Mouse (Mus musculus): ENCODE results near the gene Hrh2. TPM values are rescaled to one million over a fixed set of nuclear protein-coding genes. Genes with fewer than 3 reads are reported as not detected.
A peak's percentile ranks its signal among the peaks of the same experiment; 100 is the strongest.

Hrh2 gene
- polyA plus RNA-seq, 2 experiments = 0.10 to 0.11 TPM

GRCm38 (mm10) chr13:54171761-54172160, 20.2 kb upstream of the Hrh2 start:
- no peaks in the 10 kb centered on the region for H3K27me3 ChIP-seq (ENCODE audit: control insufficient read depth, insufficient read depth, low read length)
- no peaks in the 10 kb centered on the region; a peak in 1 of 4 replicates for H3K4me1 ChIP-seq (replicated peaks; ENCODE audit: control insufficient read depth in 2 of 2, insufficient read depth in 2 of 2, low read length in 1 of 2)
- ATAC-seq (ENCODE audit: insufficient read depth) = no peak
- no peak for TF ChIP-seq EP300 (IDR thresholded peaks at IDR 0.05; ENCODE audit: low read depth)
- no peak for TF ChIP-seq CTCF (IDR thresholded peaks at IDR 0.05; ENCODE audit: low read depth)
- no peak overlapping the region for H3K9ac ChIP-seq (replicated peaks)
- no peaks in the 10 kb centered on the region for H3K36me3 ChIP-seq (replicated peaks; ENCODE audit: control insufficient read depth, insufficient read depth, low read depth)
- H3K4me3 ChIP-seq (ENCODE audit: insufficient read depth in 1 of 2, low read depth in 2 of 2, low read length in 2 of 2) = no peak overlapping the region
- H3K4me2 ChIP-seq (ENCODE audit: low read depth) = no peak overlapping the region
- 34% methylated on average over 3 of the region's 3 CpGs for WGBS (ENCODE audit: insufficient replicate concordance)
- DNase-seq (ENCODE audit: low read depth in 3 of 3, low spot score in 3 of 3) = no peak
- H3K27ac ChIP-seq = no peak overlapping the region
- H3K9me3 ChIP-seq (ENCODE audit: control insufficient read depth, low read length) = no peaks in the 10 kb centered on the region

GRCm38 (mm10) chr13:54173941-54174340, 18.0 kb upstream of the Hrh2 start:
- no peak overlapping the region for H3K27ac ChIP-seq
- H3K4me1 ChIP-seq (replicated peaks; ENCODE audit: control insufficient read depth in 2 of 2, insufficient read depth in 2 of 2, low read length in 1 of 2) = no peaks in the 10 kb centered on the region
- H3K9ac ChIP-seq (replicated peaks) = no peak overlapping the region
- H3K9me3 ChIP-seq (ENCODE audit: control insufficient read depth, low read length) = no peaks in the 10 kb centered on the region
- ATAC-seq (ENCODE audit: insufficient read depth) (no peak), DNase-seq (ENCODE audit: low read depth in 3 of 3, low spot score in 3 of 3) (no peak)
- H3K36me3 ChIP-seq (replicated peaks; ENCODE audit: control insufficient read depth, insufficient read depth, low read depth) = no peaks in the 10 kb centered on the region
- no peak for TF ChIP-seq CTCF (IDR thresholded peaks at IDR 0.05; ENCODE audit: low read depth)
- no peak for TF ChIP-seq EP300 (IDR thresholded peaks at IDR 0.05; ENCODE audit: low read depth)
- no peak overlapping the region for H3K4me2 ChIP-seq (ENCODE audit: low read depth)
- H3K27me3 ChIP-seq (ENCODE audit: control insufficient read depth, insufficient read depth, low read length) = no peaks in the 10 kb centered on the region
- 82% methylated on average over 2 of the region's 2 CpGs for WGBS (ENCODE audit: insufficient replicate concordance)
- no peak overlapping the region for H3K4me3 ChIP-seq (ENCODE audit: insufficient read depth in 1 of 2, low read depth in 2 of 2, low read length in 2 of 2)

GRCm38 (mm10) chr13:54174703-54175102, 17.2 kb upstream of the Hrh2 start:
- Histone ChIP-seq H3K36me3 (replicated peaks; ENCODE audit: control insufficient read depth, insufficient read depth, low read depth) (no peaks in the 10 kb centered on the region), H3K9me3 (ENCODE audit: control insufficient read depth, low read length) (no peaks in the 10 kb centered on the region), H3K4me3 (ENCODE audit: insufficient read depth in 1 of 2, low read depth in 2 of 2, low read length in 2 of 2) (no peak overlapping the region), H3K9ac (replicated peaks) (no peak overlapping the region), H3K4me1 (replicated peaks; ENCODE audit: control insufficient read depth in 2 of 2, insufficient read depth in 2 of 2, low read length in 1 of 2) (no peaks in the 10 kb centered on the region), H3K4me2 (ENCODE audit: low read depth) (no peak overlapping the region), H3K27me3 (ENCODE audit: control insufficient read depth, insufficient read depth, low read length) (no peaks in the 10 kb centered on the region), H3K27ac (no peak overlapping the region)
- DNase-seq (ENCODE audit: low read depth in 3 of 3, low spot score in 3 of 3) = no peak
- ATAC-seq (ENCODE audit: insufficient read depth) = no peak
- TF ChIP-seq EP300 (IDR thresholded peaks at IDR 0.05; ENCODE audit: low read depth) (no peak), CTCF (IDR thresholded peaks at IDR 0.05; ENCODE audit: low read depth) (peak; percentile 48)
- 59% methylated on average over 4 of the region's 4 CpGs for WGBS (ENCODE audit: insufficient replicate concordance)

- Histone ChIP-seq H3K4me2 (ENCODE audit: low read depth) (no peak overlapping the region), H3K4me1 (replicated peaks; ENCODE audit: control insufficient read depth in 2 of 2, insufficient read depth in 2 of 2, low read length in 1 of 2) (no peaks in the 10 kb centered on the region), H3K27ac (no peak overlapping the region), H3K9ac (replicated peaks) (no peak overlapping the region), H3K4me3 (ENCODE audit: insufficient read depth in 1 of 2, low read depth in 2 of 2, low read length in 2 of 2) (no peak overlapping the region), H3K9me3 (ENCODE audit: control insufficient read depth, low read length) (no peaks in the 10 kb centered on the region), H3K36me3 (replicated peaks; ENCODE audit: control insufficient read depth, insufficient read depth, low read depth) (no peaks in the 10 kb centered on the region), H3K27me3 (ENCODE audit: control insufficient read depth, insufficient read depth, low read length) (no peaks in the 10 kb centered on the region)
- ATAC-seq (ENCODE audit: insufficient read depth) (no peak), DNase-seq (ENCODE audit: low read depth in 3 of 3, low spot score in 3 of 3) (no peak)
- 18% methylated on average over 8 of the region's 8 CpGs for WGBS (ENCODE audit: insufficient replicate concordance)
- TF ChIP-seq EP300 (IDR thresholded peaks at IDR 0.05; ENCODE audit: low read depth) = no peak
- no peak for TF ChIP-seq CTCF (IDR thresholded peaks at IDR 0.05; ENCODE audit: low read depth)
Measured at GRCm38 (mm10) chr13:54175426-54175825, 16.5 kb upstream of the Hrh2 start.

GRCm38 (mm10) chr13:54176406-54177020, 15.4 kb upstream of the Hrh2 start:
- H3K4me1 ChIP-seq (replicated peaks; ENCODE audit: control insufficient read depth in 2 of 2, insufficient read depth in 2 of 2, low read length in 1 of 2) = no peaks in the 10 kb centered on the region
- H3K9ac ChIP-seq (replicated peaks) = no peak overlapping the region
- TF ChIP-seq EP300 (IDR thresholded peaks at IDR 0.05; ENCODE audit: low read depth) (no peak), CTCF (IDR thresholded peaks at IDR 0.05; ENCODE audit: low read depth) (no peak)
- H3K27me3 ChIP-seq (ENCODE audit: control insufficient read depth, insufficient read depth, low read length) = no peaks in the 10 kb centered on the region
- no peaks in the 10 kb centered on the region for H3K36me3 ChIP-seq (replicated peaks; ENCODE audit: control insufficient read depth, insufficient read depth, low read depth)
- H3K27ac ChIP-seq = no peak overlapping the region
- DNase-seq (ENCODE audit: low read depth in 3 of 3, low spot score in 3 of 3) (no peak), ATAC-seq (ENCODE audit: insufficient read depth) (no peak)
- H3K4me2 ChIP-seq (ENCODE audit: low read depth) = no peak overlapping the region
- no peak overlapping the region for H3K4me3 ChIP-seq (ENCODE audit: insufficient read depth in 1 of 2, low read depth in 2 of 2, low read length in 2 of 2)
- 51% methylated on average over 4 of the region's 4 CpGs for WGBS (ENCODE audit: insufficient replicate concordance)
- H3K9me3 ChIP-seq (ENCODE audit: control insufficient read depth, low read length) = no peaks in the 10 kb centered on the region
